Mouse (Mus musculus): Measurements from ENCODE around the gene Atp8b5. TPM values are rescaled to one million over a fixed set of nuclear protein-coding genes. Genes with fewer than 3 reads are reported as not detected.

Gene Atp8b5
- polyA plus RNA-seq, 1 experiment from 2014 or later: 0.40 TPM

GRCm38 (mm10) chr4:43400976-43401375, 134.0 kb downstream of the Atp8b5 start:
- Histone ChIP-seq H3K4me2 (no peak overlapping the region), H3K4me1 (peaks cover 62% of the 10 kb centered on the region)

GRCm38 (mm10) chr4:43401486-43401885, 134.5 kb downstream of the Atp8b5 start:
- no peak overlapping the region for H3K4me2 ChIP-seq
- no peak for ATAC-seq (ENCODE audit: insufficient number of reproducible peaks, low FRiP score, low TSS enrichment, low read depth)
- H3K36me3 ChIP-seq: no peaks in the 10 kb centered on the region
- 82% methylated on average over 10 of the region's 10 CpGs for WGBS
- no peaks in the 10 kb centered on the region for H3K27me3 ChIP-seq
- H3K9ac ChIP-seq: no peak overlapping the region
- H3K9me3 ChIP-seq: no peaks in the 10 kb centered on the region
- peaks cover 67% of the 10 kb centered on the region for H3K4me1 ChIP-seq
- no peak overlapping the region; the same call in 1 of the 2 replicates for H3K27ac ChIP-seq
- no peak overlapping the region for H3K4me3 ChIP-seq

More at GRCm38 (mm10) chr4:43400976-43401375, 134.0 kb downstream of the Atp8b5 start:
- WGBS: 28% methylated on average over 10 of the region's 10 CpGs
- Histone ChIP-seq H3K36me3 (no peaks in the 10 kb centered on the region), H3K27me3 (no peaks in the 10 kb centered on the region), H3K9me3 (no peaks in the 10 kb centered on the region), H3K27ac (no peak overlapping the region), H3K4me3 (no peak overlapping the region), H3K9ac (no peak overlapping the region)
- ATAC-seq (ENCODE audit: insufficient number of reproducible peaks, low FRiP score, low TSS enrichment, low read depth): peak; percentile 56; the same call in 1 of the 2 replicates

GRCm38 (mm10) chr4:43402212-43402611, 135.3 kb downstream of the Atp8b5 start:
- no peaks in the 10 kb centered on the region for H3K9me3 ChIP-seq
- H3K27ac ChIP-seq: 0 out of 2 replicates have a peak overlapping the region, but pooled peaks have one; percentile 33
- WGBS: 53% methylated on average over 9 of the region's 9 CpGs
- no peak overlapping the region for H3K4me2 ChIP-seq
- no peaks in the 10 kb centered on the region for H3K27me3 ChIP-seq
- H3K4me1 ChIP-seq: peaks cover 66% of the 10 kb centered on the region
- no peaks in the 10 kb centered on the region for H3K36me3 ChIP-seq
- H3K4me3 ChIP-seq: no peak overlapping the region
- H3K9ac ChIP-seq: no peak overlapping the region
- ATAC-seq (ENCODE audit: insufficient number of reproducible peaks, low FRiP score, low TSS enrichment, low read depth): no peak

GRCm38 (mm10) chr4:43404697-43405096, 137.7 kb downstream of the Atp8b5 start:
- H3K4me1 ChIP-seq: peaks cover 59% of the 10 kb centered on the region
- no peaks in the 10 kb centered on the region for H3K9me3 ChIP-seq
- H3K9ac ChIP-seq: no peak overlapping the region
- ATAC-seq (ENCODE audit: insufficient number of reproducible peaks, low FRiP score, low TSS enrichment, low read depth): no peak
- H3K4me2 ChIP-seq: no peak overlapping the region
- 94% methylated on average over 10 of the region's 10 CpGs for WGBS
- H3K36me3 ChIP-seq: 0 out of 2 replicates have a peak, but pooled peaks cover 2% of the 10 kb centered on the region
- no peaks in the 10 kb centered on the region for H3K27me3 ChIP-seq
- H3K4me3 ChIP-seq: no peak overlapping the region
- no peak overlapping the region for H3K27ac ChIP-seq

GRCm38 (mm10) chr4:43406162-43406971, 139.4 kb downstream of the Atp8b5 start:
- ATAC-seq (ENCODE audit: insufficient number of reproducible peaks, low FRiP score, low TSS enrichment, low read depth): peak; percentile 92
- Histone ChIP-seq H3K9ac (peak overlapping the region; percentile 52), H3K36me3 (peaks cover 4% of the 10 kb centered on the region; the same call in 1 of the 2 replicates), H3K27me3 (no peaks in the 10 kb centered on the region), H3K4me3 (peak overlapping the region; percentile 55), H3K4me2 (peak overlapping the region; percentile 63), H3K4me1 (peaks cover 42% of the 10 kb centered on the region), H3K9me3 (no peaks in the 10 kb centered on the region), H3K27ac (peak overlapping the region; percentile 89)
- WGBS: 3% methylated on average over 28 of the region's 28 CpGs

- no peaks in the 10 kb centered on the region for H3K9me3 ChIP-seq
- no peak for ATAC-seq (ENCODE audit: insufficient number of reproducible peaks, low FRiP score, low TSS enrichment, low read depth)
- no peaks in the 10 kb centered on the region for H3K27me3 ChIP-seq
- H3K36me3 ChIP-seq: peaks cover 8% of the 10 kb centered on the region; the same call in 1 of the 2 replicates
- 69% methylated on average over 12 of the region's 12 CpGs for WGBS
- peak overlapping the region; percentile 63 for H3K4me2 ChIP-seq
- H3K9ac ChIP-seq: peak overlapping the region; percentile 52
- H3K4me1 ChIP-seq: peaks cover 33% of the 10 kb centered on the region
- H3K4me3 ChIP-seq: peak overlapping the region; percentile 55
- H3K27ac ChIP-seq: peak overlapping the region; percentile 89
These were observed 140.3 kb downstream of the Atp8b5 start for GRCm38 (mm10) chr4:43407071-43407920.

- no peak for ATAC-seq (ENCODE audit: insufficient number of reproducible peaks, low FRiP score, low TSS enrichment, low read depth)
These were observed 147.8 kb downstream of the Atp8b5 start for GRCm38 (mm10) chr4:43414761-43415160.

GRCm38 (mm10) chr4:43415221-43416070, 148.5 kb downstream of the Atp8b5 start:
- no peak overlapping the region for H3K4me3 ChIP-seq
- 90% methylated on average over 29 of the region's 29 CpGs for WGBS

More at GRCm38 (mm10) chr4:43414761-43415160, 147.8 kb downstream of the Atp8b5 start:
- Histone ChIP-seq H3K27me3 (no peaks in the 10 kb centered on the region), H3K36me3 (peaks cover 43% of the 10 kb centered on the region), H3K27ac (no peak overlapping the region), H3K4me1 (0 out of 2 replicates have a peak, but pooled peaks cover 3% of the 10 kb centered on the region), H3K9me3 (no peaks in the 10 kb centered on the region), H3K9ac (no peak overlapping the region), H3K4me3 (no peak overlapping the region), H3K4me2 (no peak overlapping the region)
- 91% methylated on average over 14 of the region's 14 CpGs for WGBS

GRCm38 (mm10) chr4:43416071-43416490, 149.1 kb downstream of the Atp8b5 start:
- Histone ChIP-seq H3K27me3 (no peaks in the 10 kb centered on the region), H3K36me3 (peaks cover 45% of the 10 kb centered on the region), H3K9me3 (no peaks in the 10 kb centered on the region), H3K4me1 (0 out of 2 replicates have a peak, but pooled peaks cover 7% of the 10 kb centered on the region), H3K27ac (no peak overlapping the region), H3K9ac (no peak overlapping the region), H3K4me2 (no peak overlapping the region), H3K4me3 (no peak overlapping the region)
- WGBS: 91% methylated on average over 22 of the region's 22 CpGs
- no peak for ATAC-seq (ENCODE audit: insufficient number of reproducible peaks, low FRiP score, low TSS enrichment, low read depth)

More at GRCm38 (mm10) chr4:43415221-43416070, 148.5 kb downstream of the Atp8b5 start:
- Histone ChIP-seq H3K4me2 (no peak overlapping the region), H3K9ac (no peak overlapping the region), H3K4me1 (0 out of 2 replicates have a peak, but pooled peaks cover 7% of the 10 kb centered on the region), H3K36me3 (peaks cover 43% of the 10 kb centered on the region), H3K27me3 (no peaks in the 10 kb centered on the region), H3K27ac (no peak overlapping the region), H3K9me3 (no peaks in the 10 kb centered on the region)
- ATAC-seq (ENCODE audit: insufficient number of reproducible peaks, low FRiP score, low TSS enrichment, low read depth): no peak

GRCm38 (mm10) chr4:43417269-43418062, 150.5 kb downstream of the Atp8b5 start:
- 80% methylated on average over 16 of the region's 16 CpGs for WGBS
- Histone ChIP-seq H3K4me2 (no peak overlapping the region), H3K9me3 (no peaks in the 10 kb centered on the region), H3K27ac (no peak overlapping the region), H3K27me3 (no peaks in the 10 kb centered on the region), H3K4me3 (no peak overlapping the region), H3K36me3 (peaks cover 53% of the 10 kb centered on the region), H3K4me1 (0 out of 2 replicates have a peak, but pooled peaks cover 7% of the 10 kb centered on the region), H3K9ac (no peak overlapping the region)
- ATAC-seq (ENCODE audit: insufficient number of reproducible peaks, low FRiP score, low TSS enrichment, low read depth): no peak
